Mouse (Mus musculus) bone marrow, adult 2 months (tissue): ENCODE measurements around the gene Gm6377. TPM values are rescaled to one million over a fixed set of nuclear protein-coding genes. Genes with fewer than 3 reads are reported as not detected.

Source experiments
- H3K27ac ChIP-seq: fragments of 200-500 bp; 2 replicates; pipeline ENCODE4 v1.5.1; 2012; ENCODE audit warnings: low read depth, mild to moderate bottlenecking, control low read depth, inconsistent platforms, low read length; ENCODE audit not compliant: control insufficient read depth, poor library complexity, insufficient read depth
- H3K4me1 ChIP-seq: fragments of 200-500 bp; 2 replicates; pipeline ENCODE4 v1.6.1; 2011; ENCODE audit warnings: low read length; ENCODE audit not compliant: control insufficient read depth, insufficient read depth
- H3K4me3 ChIP-seq: fragments of 200-500 bp; replicated peaks from 2 replicates; pipeline ENCODE3; 2011; ENCODE audit warnings: mild to moderate bottlenecking, low read depth, low read length, control low read depth; ENCODE audit not compliant: control insufficient read depth
- CTCF ChIP-seq: fragments of 200-500 bp; IDR thresholded peaks from 2 replicates; pipeline ENCODE4 v1.5.1; 2011; ENCODE audit warnings: low read length, control low read depth; ENCODE audit not compliant: control insufficient read depth, insufficient read depth
- POLR2A ChIP-seq: fragments of 200-500 bp; IDR thresholded peaks from 2 replicates; pipeline ENCODE4 v1.6.1; 2011; ENCODE audit warnings: low read depth, mild to moderate bottlenecking, control low read depth, low read length, borderline replicate concordance; ENCODE audit not compliant: control insufficient read depth
- WGBS: fragments of 180-500 bp; shearing (Covaris S2); methylation state at CpG from one replicate; pipeline ENCODE4 v1.1.7; 2018; 5-methylcytosine and 5-hydroxymethylcytosine counted together
- polyA plus RNA-seq: library from polyadenylated mRNA; stranded (reverse); fragments of >200 nt; gene quantifications from 2 replicates; pipeline ENCODE4 v1.2.4, GENCODE M21; 2011; ENCODE audit warnings: low replicate concordance; ENCODE audit not compliant: missing spikeins, insufficient read depth, insufficient read length

Gm6377 gene
- polyA plus RNA-seq, 1 experiment, result not detected

DNA sequence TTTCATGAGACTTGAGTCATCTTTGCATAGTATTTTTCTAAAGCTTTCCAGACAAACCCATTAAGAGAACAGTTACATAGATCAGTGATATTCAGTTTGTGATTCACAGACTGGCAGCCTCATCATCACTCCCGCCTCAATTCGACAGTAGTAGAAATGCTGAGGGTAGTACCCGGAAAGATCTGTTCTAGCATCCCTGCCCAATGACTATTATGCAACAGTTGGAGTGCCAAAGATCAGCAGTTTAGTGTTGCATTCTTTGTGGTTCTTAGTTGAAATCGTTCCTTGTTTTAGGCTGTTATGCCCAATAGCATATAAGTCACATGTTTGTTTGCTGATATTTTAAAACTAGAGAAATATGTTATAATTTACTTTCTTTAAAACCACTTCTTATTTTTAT is 6.9 kb upstream of the Gm6377 start:
- Histone ChIP-seq H3K4me1 (no peaks in the 10 kb centered on the region; the same call in 1 of the 2 replicates), H3K27ac (no peak overlapping the region), H3K4me3 (no peak overlapping the region)
- WGBS, result 56% methylated on average over 4 of the region's 4 CpGs
- TF ChIP-seq CTCF, result no peak
- no peak for TF ChIP-seq POLR2A

DNA sequence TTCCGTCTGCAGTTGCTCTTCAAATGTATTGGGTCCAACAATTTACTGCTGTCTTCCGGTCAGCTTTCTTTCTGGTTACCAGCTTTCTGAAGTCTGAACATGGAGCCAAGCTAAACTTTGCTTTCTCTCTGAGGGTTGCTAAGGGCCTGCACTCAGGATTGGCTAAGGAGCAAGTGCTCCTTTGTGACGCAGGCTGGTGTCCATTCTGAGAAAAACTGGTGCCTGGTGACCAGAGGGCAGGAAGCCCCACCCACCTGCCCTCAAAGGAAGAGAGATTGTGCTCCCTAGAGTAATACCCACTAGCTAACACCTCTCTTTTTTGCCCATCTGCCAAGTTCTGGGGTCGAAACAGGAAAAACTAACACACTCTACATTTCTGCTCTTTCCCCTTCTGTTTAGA is 5.6 kb upstream of the Gm6377 start:
- no peak overlapping the region for H3K4me3 ChIP-seq
- TF ChIP-seq POLR2A (no peak), CTCF (no peak)
- WGBS, result 38% methylated on average over 4 of the region's 4 CpGs
- peak overlapping the region; percentile 51; the same call in 1 of the 2 replicates for H3K27ac ChIP-seq
- no peaks in the 10 kb centered on the region; the same call in 1 of the 2 replicates for H3K4me1 ChIP-seq

DNA sequence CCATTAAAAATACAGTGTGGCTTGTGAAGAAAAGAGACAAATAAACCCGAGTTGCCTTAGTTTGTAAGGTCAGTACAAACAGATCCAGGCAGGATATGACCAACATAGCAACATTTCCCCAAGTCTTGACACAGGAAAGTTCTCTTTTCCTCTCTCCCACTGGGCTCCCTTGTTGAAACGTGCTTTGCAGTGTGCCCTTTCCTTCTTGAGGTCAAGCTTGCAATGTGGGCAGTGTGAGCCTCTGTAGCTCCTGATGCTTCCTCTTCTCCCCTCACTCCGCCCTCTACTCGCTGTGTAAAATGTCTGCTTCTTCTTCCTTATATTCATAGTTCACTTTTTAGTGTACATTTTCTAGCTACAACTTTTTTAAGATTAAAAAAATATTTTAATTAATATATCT is 5.1 kb upstream of the Gm6377 start:
- Histone ChIP-seq H3K27ac (no peak overlapping the region; the same call in 1 of the 2 replicates), H3K4me3 (no peak overlapping the region), H3K4me1 (no peaks in the 10 kb centered on the region; the same call in 1 of the 2 replicates)
- TF ChIP-seq POLR2A (no peak), CTCF (no peak)
- WGBS, result 13% methylated on average over 4 of the region's 4 CpGs

DNA sequence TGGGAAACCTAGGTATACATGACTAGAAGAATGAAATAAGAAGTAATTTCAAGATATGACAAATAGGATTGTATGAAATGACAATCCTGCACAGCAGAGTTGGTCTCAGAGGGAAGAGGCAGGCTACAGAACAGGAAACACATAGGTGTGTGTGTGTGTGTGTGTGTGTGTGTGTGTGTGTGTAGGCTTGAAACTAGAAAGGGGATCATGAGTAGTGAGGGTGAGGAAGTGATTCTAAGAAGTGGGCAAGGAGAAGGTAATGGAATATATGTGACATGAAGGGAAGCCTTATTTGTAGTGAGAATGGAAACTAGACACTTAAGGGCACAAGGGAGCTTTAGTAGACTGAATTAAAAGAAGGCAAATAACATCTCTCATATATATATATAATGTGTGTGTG is 11.3 kb downstream of the Gm6377 start:
- no peak overlapping the region for H3K27ac ChIP-seq
- TF ChIP-seq POLR2A, result no peak
- H3K4me3 ChIP-seq, result no peak overlapping the region
- no peaks in the 10 kb centered on the region for H3K4me1 ChIP-seq

DNA sequence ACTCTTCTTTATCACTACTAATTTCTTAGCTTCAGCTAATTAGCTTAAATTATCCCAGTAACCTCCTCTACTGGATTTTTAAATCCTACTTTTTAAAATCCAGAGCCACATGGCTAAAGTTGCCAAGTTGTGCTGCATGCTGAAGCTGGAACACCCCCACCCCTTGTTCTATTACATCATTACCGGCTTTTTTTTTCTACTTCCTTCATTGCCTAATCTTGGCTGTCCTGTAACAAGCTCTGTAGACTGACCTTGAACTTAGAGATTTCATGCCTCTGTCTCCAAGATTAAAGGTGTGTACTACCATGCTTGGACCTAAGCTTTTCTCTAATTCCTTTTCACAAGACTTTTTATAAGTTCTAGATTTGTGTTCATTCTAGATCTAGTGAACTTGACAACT is 32.2 kb downstream of the Gm6377 start:
- 72% methylated on average over 1 of the region's 1 CpGs for WGBS
- H3K4me1 ChIP-seq, result no peaks in the 10 kb centered on the region
- H3K4me3 ChIP-seq, result no peak overlapping the region
- H3K27ac ChIP-seq, result no peak overlapping the region
- no peak for TF ChIP-seq CTCF
- no peak for TF ChIP-seq POLR2A

DNA sequence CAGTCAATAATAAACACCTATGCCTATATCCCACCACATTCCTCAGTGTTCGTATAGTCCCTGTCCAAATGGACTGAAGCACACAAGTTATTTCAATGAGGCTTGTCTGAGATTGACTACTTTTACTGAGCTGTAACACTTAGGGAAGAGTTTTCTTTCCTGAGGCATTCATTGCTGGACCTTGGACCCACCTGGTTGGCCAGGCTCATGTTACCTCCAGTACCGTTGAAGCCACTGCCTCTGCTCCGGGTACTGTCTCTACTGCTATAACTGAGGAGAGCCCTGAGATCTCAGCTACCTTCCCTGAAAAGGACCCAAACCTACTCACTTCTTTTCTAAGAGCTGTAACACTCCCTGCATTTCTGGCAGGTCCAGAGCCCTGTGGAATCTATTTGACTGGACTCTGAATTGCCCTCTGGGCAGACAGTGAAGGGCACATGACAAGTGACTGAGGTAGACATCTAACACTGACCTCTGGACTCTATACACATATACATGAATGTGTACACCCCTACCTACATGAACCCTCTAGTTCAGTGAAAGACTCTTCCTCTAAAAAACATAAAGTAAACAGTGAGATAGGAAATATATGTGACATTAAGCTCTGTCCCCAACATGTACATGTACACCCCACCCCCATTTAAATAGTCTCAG is 39.0 kb downstream of the Gm6377 start:
- Histone ChIP-seq H3K27ac (no peak overlapping the region), H3K4me1 (no peaks in the 10 kb centered on the region), H3K4me3 (no peak overlapping the region)
- TF ChIP-seq CTCF (no peak), POLR2A (no peak)
- 89% methylated on average over 3 of the region's 3 CpGs for WGBS

DNA sequence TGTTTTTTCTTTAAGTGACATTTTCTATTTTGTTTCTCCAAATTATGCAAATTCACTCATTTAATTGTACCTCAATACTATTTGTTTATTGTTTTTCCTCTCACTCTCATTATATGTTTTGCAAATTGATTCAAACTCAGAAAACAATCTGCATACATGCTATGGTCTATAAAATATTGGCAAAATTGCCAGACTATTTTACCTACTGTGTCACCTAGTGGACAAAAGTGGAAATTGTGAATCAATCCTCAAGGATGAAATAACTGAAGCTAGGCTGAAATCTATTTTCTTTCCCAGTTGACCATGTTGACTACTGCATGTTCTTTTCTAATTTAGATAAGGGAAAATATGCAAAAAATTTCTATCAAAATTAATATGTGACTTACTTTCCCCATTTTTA is 41.6 kb downstream of the Gm6377 start:
- Histone ChIP-seq H3K4me3 (no peak overlapping the region), H3K27ac (no peak overlapping the region), H3K4me1 (no peaks in the 10 kb centered on the region)
- TF ChIP-seq CTCF (no peak), POLR2A (no peak)

Other genes with a start within 250 kb of the Gm6377 start
- gene Hmgn5, start 183.4 kb upstream of the Gm6377 start, polyA plus RNA-seq, result 34.1 and 46.8 TPM in 2 replicates
- gene Sh3bgrl, start 101.4 kb upstream of the Gm6377 start, polyA plus RNA-seq, result 31.2 and 42.1 TPM in 2 replicates